Mouse (Mus musculus) liver, embryonic 14.5 days (tissue): Measurements from ENCODE around the gene Ncs1. TPM values are rescaled to one million over a fixed set of nuclear protein-coding genes. Genes with fewer than 3 reads are reported as not detected.

Source experiments
- ATAC-seq: fragments of 200-750 bp; cut with Nextera tagmentation; 2 replicates; pipeline ENCODE4 v1.8.0; 2017; ENCODE audit warnings: moderate number of reproducible peaks, mild to moderate bottlenecking, moderate library complexity; ENCODE audit not compliant: insufficient read depth
- DNase-seq, 3 experiments: peaks; one replicate each; pipeline ENCODE4 v3.0.0-alpha.2; 2012 to 2013; ENCODE audit warnings: low read depth in 3 of 3, low spot score in 3 of 3
- H3K27ac ChIP-seq: fragments of 300-500 bp; sonication (generic); 2 replicates; pipeline ENCODE4 v1.5.1; 2014; ENCODE audit warnings: moderate library complexity, mild to moderate bottlenecking, control low read depth, inconsistent platforms
- H3K27me3 ChIP-seq: fragments of 300-500 bp; sonication (generic); 2 replicates; pipeline ENCODE4 v1.6.1; 2014; ENCODE audit warnings: mild to moderate bottlenecking, low read length, moderate library complexity; ENCODE audit not compliant: control insufficient read depth, insufficient read depth
- H3K36me3 ChIP-seq: fragments of 300-500 bp; sonication (generic); replicated peaks from 2 replicates; pipeline ENCODE4 v1.6.1; 2014; ENCODE audit warnings: low read depth; ENCODE audit not compliant: control insufficient read depth, insufficient read depth
- H3K4me1 ChIP-seq, 2 experiments: fragments of 200-500 bp in 1 of 2; fragments of 300-500 bp in 1 of 2; sonication (generic) in 1 of 2; replicated peaks; 2 replicates each; pipeline ENCODE4 v1.6.1; 2012 to 2014; ENCODE audit warnings: antibody characterized with exemption in 1 of 2, inconsistent platforms in 1 of 2, low read length in 1 of 2; ENCODE audit not compliant: control insufficient read depth in 2 of 2, insufficient read depth in 2 of 2
- H3K4me2 ChIP-seq: fragments of 300-500 bp; sonication (generic); 2 replicates; pipeline ENCODE4 v1.6.1; 2014; ENCODE audit warnings: low read depth, mild to moderate bottlenecking, control low read depth, moderate library complexity
- H3K4me3 ChIP-seq, 2 experiments: fragments of 200-500 bp in 1 of 2; fragments of 300-500 bp in 1 of 2; sonication (generic) in 1 of 2; 2 replicates each; pipeline ENCODE4 v1.5.1; 2012 to 2014; ENCODE audit warnings: low read depth in 2 of 2, low read length in 2 of 2, mild to moderate bottlenecking in 2 of 2, control low read depth in 1 of 2, inconsistent platforms in 1 of 2, moderate library complexity in 1 of 2; ENCODE audit not compliant: insufficient read depth in 1 of 2
- H3K9ac ChIP-seq: fragments of 300-500 bp; sonication (generic); replicated peaks from 2 replicates; pipeline ENCODE4 v1.6.1; 2014; ENCODE audit warnings: mild to moderate bottlenecking, control low read depth, moderate library complexity
- H3K9me3 ChIP-seq: fragments of 300-500 bp; sonication (generic); 2 replicates; pipeline ENCODE4 v1.6.1; 2016; ENCODE audit warnings: low read length, mixed read lengths; ENCODE audit not compliant: control insufficient read depth
- CTCF ChIP-seq: IDR thresholded peaks from 2 replicates; pipeline ENCODE4 v1.5.1; 2016; ENCODE audit warnings: antibody characterized with exemption, low read depth, control low read depth
- EP300 ChIP-seq: IDR thresholded peaks from 2 replicates; pipeline ENCODE4 v1.6.1; 2016; ENCODE audit warnings: antibody characterized with exemption, low read depth
- WGBS: fragments of 180-500 bp; shearing (Covaris S2); extraction: QIAGEN DNeasy Blood & Tissue Kit; methylation state at CpG from one replicate; pipeline ENCODE4 v1.1.7; 2014; ENCODE audit not compliant: insufficient replicate concordance; 5-methylcytosine and 5-hydroxymethylcytosine counted together
- polyA plus RNA-seq, 2 experiments: library from polyadenylated mRNA; depleted of rRNA in 1 of 2; stranded (reverse) in 1 of 2; unstranded in 1 of 2; fragments of >200 nt; fragmentation: Nextera tagmentation in 1 of 2; extraction: Ambion mirVana in 1 of 2; gene quantifications; 2 replicates each; pipeline versions ENCODE4 v1.2.1 to v1.2.3; 2012 to 2014

The Ncs1 gene
- polyA plus RNA-seq, 2 experiments, result 0.42 to 1.4 TPM

- ATAC-seq (no peak), DNase-seq (no peak)
- 59% methylated on average over 9 of the region's 9 CpGs for WGBS
- Histone ChIP-seq H3K9ac (no peak overlapping the region), H3K27ac (no peak overlapping the region), H3K4me1 (peaks cover 0 to 4% of the 10 kb centered on the region in 2 experiments; a peak in 2 of 4 replicates), H3K27me3 (no peaks in the 10 kb centered on the region), H3K4me3 (no peak overlapping the region), H3K36me3 (no peaks in the 10 kb centered on the region), H3K4me2 (no peak overlapping the region), H3K9me3 (no peaks in the 10 kb centered on the region)
- TF ChIP-seq CTCF, result no peak
- TF ChIP-seq EP300, result no peak
Measured at GRCm38 (mm10) chr2:31303177-31303576, 57.6 kb downstream of the Ncs1 start.

- ATAC-seq, result no peak
- no peak for TF ChIP-seq CTCF
- no peak for TF ChIP-seq EP300
- H3K4me3 ChIP-seq, result no peak overlapping the region
- H3K4me2 ChIP-seq, result no peak overlapping the region
- H3K27ac ChIP-seq, result no peak overlapping the region
- H3K36me3 ChIP-seq, result no peaks in the 10 kb centered on the region
- no peak overlapping the region for H3K9ac ChIP-seq
- no peaks in the 10 kb centered on the region for H3K27me3 ChIP-seq
- H3K4me1 ChIP-seq, result no peaks in the 10 kb centered on the region
- WGBS, result 58% methylated on average over 9 of the region's 9 CpGs
- no peak for DNase-seq
- no peaks in the 10 kb centered on the region for H3K9me3 ChIP-seq
Measured at GRCm38 (mm10) chr2:31304191-31304590, 58.6 kb downstream of the Ncs1 start.

- Histone ChIP-seq H3K36me3 (no peaks in the 10 kb centered on the region), H3K4me3 (no peak overlapping the region), H3K27ac (no peak overlapping the region), H3K4me2 (no peak overlapping the region), H3K4me1 (no peaks in the 10 kb centered on the region), H3K9me3 (no peaks in the 10 kb centered on the region), H3K9ac (no peak overlapping the region), H3K27me3 (no peaks in the 10 kb centered on the region)
- no peak for TF ChIP-seq EP300
- no peak for ATAC-seq
- 67% methylated on average over 22 of the region's 22 CpGs for WGBS
- DNase-seq, result no peak
Measured at GRCm38 (mm10) chr2:31304801-31305665, 59.4 kb downstream of the Ncs1 start.

- Histone ChIP-seq H3K4me1 (no peaks in the 10 kb centered on the region), H3K27me3 (no peaks in the 10 kb centered on the region), H3K9me3 (no peaks in the 10 kb centered on the region), H3K9ac (no peak overlapping the region), H3K36me3 (no peaks in the 10 kb centered on the region), H3K4me2 (no peak overlapping the region), H3K27ac (no peak overlapping the region), H3K4me3 (no peak overlapping the region)
- DNase-seq, result no peak
- no peak for ATAC-seq
- peak; percentile 71 for TF ChIP-seq CTCF
- TF ChIP-seq EP300, result no peak
- WGBS, result 27% methylated on average over 4 of the region's 4 CpGs
Measured at GRCm38 (mm10) chr2:31305684-31306083, 60.1 kb downstream of the Ncs1 start.

GRCm38 (mm10) chr2:31308257-31308656 lies 62.6 kb downstream of the Ncs1 start:
- TF ChIP-seq CTCF (peak; percentile 45; the same call in 1 of the 2 replicates), EP300 (no peak)
- 36% methylated on average over 4 of the region's 4 CpGs for WGBS
- no peaks in the 10 kb centered on the region for H3K4me1 ChIP-seq
- no peak overlapping the region for H3K27ac ChIP-seq
- DNase-seq (no peak), ATAC-seq (no peak)
- H3K9ac ChIP-seq, result no peak overlapping the region
- no peaks in the 10 kb centered on the region; the same call in 1 of the 2 replicates for H3K27me3 ChIP-seq
- no peak overlapping the region for H3K4me2 ChIP-seq
- no peaks in the 10 kb centered on the region for H3K36me3 ChIP-seq
- no peaks in the 10 kb centered on the region for H3K9me3 ChIP-seq
- H3K4me3 ChIP-seq, result no peak overlapping the region
